Mouse (Mus musculus): ENCODE measurements around the gene Adcy10. TPM values are rescaled to one million over a fixed set of nuclear protein-coding genes. Genes with fewer than 3 reads are reported as not detected.
A peak's percentile ranks its signal among the peaks of the same experiment; 100 is the strongest.

The Adcy10 gene
- total RNA-seq (2015) (not detected in 2 replicates), total RNA-seq (2017) (0.08 TPM in 1 of 2 replicates, not detected in the other)

- peak; percentile 85 for ATAC-seq (replicated peaks; ENCODE audit: poor library complexity)
Measured at GRCm38 (mm10) chr1:165484688-165485233, at the start of gene Adcy10. Adcy10 (plus strand) TSS chr1:165485183.

- ATAC-seq (replicated peaks; ENCODE audit: poor library complexity) = 0 out of 2 replicates have a peak, but pooled peaks have one; percentile 26
Measured at GRCm38 (mm10) chr1:165438289-165439021, 46.5 kb upstream of the Adcy10 start.

- ATAC-seq (replicated peaks; ENCODE audit: poor library complexity) = no peak
Measured at GRCm38 (mm10) chr1:165440788-165441187, 44.2 kb upstream of the Adcy10 start.

- no peak for ATAC-seq (replicated peaks; ENCODE audit: poor library complexity)
Measured at GRCm38 (mm10) chr1:165441201-165441600, 43.8 kb upstream of the Adcy10 start.

- ATAC-seq (replicated peaks; ENCODE audit: poor library complexity) = no peak
Measured at GRCm38 (mm10) chr1:165441719-165442118, 43.3 kb upstream of the Adcy10 start.

GRCm38 (mm10) chr1:165459041-165459502, 25.9 kb upstream of the Adcy10 start:
- ATAC-seq (replicated peaks; ENCODE audit: poor library complexity) = no peak

- 0 out of 2 replicates have a peak, but pooled peaks have one; percentile 4 for ATAC-seq (replicated peaks; ENCODE audit: poor library complexity)
Measured at GRCm38 (mm10) chr1:165459503-165460181, 25.3 kb upstream of the Adcy10 start.

- peak; percentile 79 for ATAC-seq (replicated peaks; ENCODE audit: poor library complexity)
Measured at GRCm38 (mm10) chr1:165460360-165460800, 24.6 kb upstream of the Adcy10 start, which contains the start of the genes Dcaf6 and Mpc2. Dcaf6 (minus strand) TSS chr1:165460475. Mpc2 (plus strand) TSS chr1:165460637.

GRCm38 (mm10) chr1:165460801-165461377, 24.1 kb upstream of the Adcy10 start:
- peak; percentile 78 for ATAC-seq (replicated peaks; ENCODE audit: poor library complexity)

GRCm38 (mm10) chr1:165461681-165462080, 23.3 kb upstream of the Adcy10 start:
- no peak for ATAC-seq (replicated peaks; ENCODE audit: poor library complexity)

- ATAC-seq (replicated peaks; ENCODE audit: poor library complexity) = no peak
Measured at GRCm38 (mm10) chr1:165462861-165463260, 22.1 kb upstream of the Adcy10 start.

- no peak for ATAC-seq (replicated peaks; ENCODE audit: poor library complexity)
Measured at GRCm38 (mm10) chr1:165464574-165464973, 20.4 kb upstream of the Adcy10 start.

- no peak for ATAC-seq (replicated peaks; ENCODE audit: poor library complexity)
Measured at GRCm38 (mm10) chr1:165468971-165469370, 16.0 kb upstream of the Adcy10 start.

- no peak for ATAC-seq (replicated peaks; ENCODE audit: poor library complexity)
Measured at GRCm38 (mm10) chr1:165469717-165470116, 15.3 kb upstream of the Adcy10 start.

- peak; percentile 89 for ATAC-seq (replicated peaks; ENCODE audit: poor library complexity)
Measured at GRCm38 (mm10) chr1:165471490-165471889, 13.5 kb upstream of the Adcy10 start.

- ATAC-seq (replicated peaks; ENCODE audit: poor library complexity) = no peak
Measured at GRCm38 (mm10) chr1:165486108-165486507, 1.1 kb downstream of the Adcy10 start.

GRCm38 (mm10) chr1:165489197-165489596, 4.2 kb downstream of the Adcy10 start:
- peak; percentile 86 for ATAC-seq (replicated peaks; ENCODE audit: poor library complexity)

GRCm38 (mm10) chr1:165498856-165499255, 13.9 kb downstream of the Adcy10 start:
- no peak for ATAC-seq (replicated peaks; ENCODE audit: poor library complexity)

GRCm38 (mm10) chr1:165503307-165504024, 18.5 kb downstream of the Adcy10 start:
- peak; percentile 80 for ATAC-seq (replicated peaks; ENCODE audit: poor library complexity)

GRCm38 (mm10) chr1:165506303-165506702, 21.3 kb downstream of the Adcy10 start:
- ATAC-seq (replicated peaks; ENCODE audit: poor library complexity) = peak; percentile 60
